Mouse (Mus musculus): ENCODE measurements at regions not wholly inside any gene's neighbourhood (a gene's known extent, or its start where the extent isn't known, plus 50 kb on each side); places are given as distances from the start of the nearest gene placed in this dataset.

DNA sequence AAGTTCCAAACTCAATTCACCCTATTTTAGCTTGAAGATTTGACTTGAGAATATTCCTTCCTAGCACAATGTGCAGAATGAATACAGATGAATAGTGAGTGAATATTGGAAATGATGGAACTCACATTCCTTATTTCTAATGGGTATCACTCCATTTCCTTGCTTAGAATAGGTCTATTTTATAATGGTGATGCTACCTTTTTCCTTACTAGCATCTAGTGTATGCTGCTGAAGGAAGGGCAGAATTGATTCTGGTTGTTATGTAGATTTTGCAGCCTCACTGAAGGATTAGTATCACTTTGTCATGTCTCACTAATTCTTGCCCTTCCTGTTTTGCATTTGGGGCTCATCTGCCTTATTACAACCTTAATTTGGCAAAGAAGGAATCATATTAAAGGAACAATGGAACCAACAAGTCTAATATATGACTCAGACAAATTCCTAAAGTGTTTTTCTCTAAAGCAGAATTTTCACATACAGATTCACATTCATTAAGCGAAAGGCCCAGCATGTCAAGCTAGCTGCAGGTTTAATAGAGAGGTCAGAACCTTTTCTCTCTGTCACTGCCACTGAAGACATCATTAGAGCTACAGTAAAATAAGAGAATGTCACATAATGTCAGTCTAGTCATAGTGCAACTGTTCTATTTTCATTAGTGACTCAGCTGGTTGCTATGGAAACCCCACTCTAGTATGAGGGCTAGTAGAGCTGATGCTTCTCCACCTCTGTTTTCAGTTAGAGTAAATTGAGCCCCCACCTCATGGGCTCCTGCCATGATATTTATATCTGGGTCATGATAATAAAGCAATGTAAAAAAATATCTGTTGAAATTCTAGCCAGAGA is 94.8 kb upstream of the Cast start:
- Histone ChIP-seq H3K36me3 (ENCODE audit: control insufficient read depth in 1 of 2, insufficient read depth in 2 of 2, low read length in 2 of 2) (no peaks in the 10 kb centered on the region), H3K79me2 (ENCODE audit: control insufficient read depth, insufficient read depth, low read length, poor library complexity) (no peaks in the 10 kb centered on the region), H3K4me3 (ENCODE audit: control insufficient read depth in 1 of 2, insufficient read depth in 1 of 2, low read depth in 2 of 2, low read length in 2 of 2) (no peak overlapping the region), H3K27ac (ENCODE audit: control insufficient read depth, low read depth, low read length) (no peak overlapping the region), H3K27me3 (ENCODE audit: control insufficient read depth in 1 of 2, insufficient read depth in 2 of 2, low read length in 2 of 2) (no peaks in the 10 kb centered on the region), H3K9ac (ENCODE audit: control insufficient read depth, low read depth, low read length, poor library complexity, severe bottlenecking) (no peak overlapping the region), H3K9me3 (replicated peaks; ENCODE audit: insufficient read depth, low read length) (no peaks in the 10 kb centered on the region), H3K4me1 (ENCODE audit: control insufficient read depth in 1 of 2, insufficient read depth in 2 of 2, low read length in 2 of 2) (no peaks in the 10 kb centered on the region)
- no peak for TF ChIP-seq TBP (IDR thresholded peaks at IDR 0.05; ENCODE audit: low read depth, low read length)
- no peak for DNase-seq (ENCODE audit: low read depth, low spot score)

GRCm38 (mm10) chr13:74889859-74890469 is 81.4 kb upstream of the Cast start:
- H3K36me3 ChIP-seq (ENCODE audit: control insufficient read depth in 1 of 2, insufficient read depth in 2 of 2, low read length in 2 of 2) = no peaks in the 10 kb centered on the region
- no peak for DNase-seq (ENCODE audit: low read depth, low spot score)
- no peak overlapping the region for H3K4me3 ChIP-seq (ENCODE audit: control insufficient read depth in 1 of 2, insufficient read depth in 1 of 2, low read depth in 2 of 2, low read length in 2 of 2)
- H3K9me3 ChIP-seq (replicated peaks; ENCODE audit: insufficient read depth, low read length) = no peaks in the 10 kb centered on the region
- H3K27me3 ChIP-seq (ENCODE audit: control insufficient read depth in 1 of 2, insufficient read depth in 2 of 2, low read length in 2 of 2) = 0 out of 4 replicates have a peak, but pooled peaks cover 0 to 2% of the 10 kb centered on the region in 2 experiments
- no peaks in the 10 kb centered on the region for H3K4me1 ChIP-seq (ENCODE audit: control insufficient read depth in 1 of 2, insufficient read depth in 2 of 2, low read length in 2 of 2)
- H3K9ac ChIP-seq (ENCODE audit: control insufficient read depth, low read depth, low read length, poor library complexity, severe bottlenecking) = no peak overlapping the region
- TF ChIP-seq MAX (IDR thresholded peaks at IDR 0.05; ENCODE audit: low read length) = no peak
- no peak for TF ChIP-seq GABPA (IDR thresholded peaks at IDR 0.05; ENCODE audit: low read depth, low read length)
- TF ChIP-seq MAFK (IDR thresholded peaks at IDR 0.05; ENCODE audit: borderline replicate concordance, low read depth, low read length) = no peak
- no peak for TF ChIP-seq E2F4 (IDR thresholded peaks at IDR 0.05; ENCODE audit: borderline replicate concordance, low read depth, low read length)
- TF ChIP-seq RAD21 (IDR thresholded peaks at IDR 0.05; ENCODE audit: low read depth, low read length) = no peak
- no peak for TF ChIP-seq ZC3H11A (IDR thresholded peaks at IDR 0.05; ENCODE audit: low read depth, low read length)
- TF ChIP-seq TAL1 (IDR thresholded peaks at IDR 0.05; ENCODE audit: low read length) = no peak
- no peak for TF ChIP-seq BHLHE40 (IDR thresholded peaks at IDR 0.05; ENCODE audit: borderline replicate concordance, low read depth, low read length)
- TF ChIP-seq ELF1 (IDR thresholded peaks at IDR 0.05; ENCODE audit: low read depth, low read length) = no peak
- TF ChIP-seq USF2 (IDR thresholded peaks at IDR 0.05; ENCODE audit: borderline replicate concordance in 1 of 2, insufficient read depth in 1 of 2, low read depth in 1 of 2, low read length in 2 of 2) = no peak
- TF ChIP-seq TBP (IDR thresholded peaks at IDR 0.05; ENCODE audit: low read depth, low read length) = no peak
- TF ChIP-seq EP300 (IDR thresholded peaks at IDR 0.05; ENCODE audit: low read depth in 1 of 2, low read length in 2 of 2) = no peak
- no peaks in the 10 kb centered on the region for H3K79me2 ChIP-seq (ENCODE audit: control insufficient read depth, insufficient read depth, low read length, poor library complexity)
- H3K27ac ChIP-seq (ENCODE audit: control insufficient read depth, low read depth, low read length) = no peak overlapping the region

DNA sequence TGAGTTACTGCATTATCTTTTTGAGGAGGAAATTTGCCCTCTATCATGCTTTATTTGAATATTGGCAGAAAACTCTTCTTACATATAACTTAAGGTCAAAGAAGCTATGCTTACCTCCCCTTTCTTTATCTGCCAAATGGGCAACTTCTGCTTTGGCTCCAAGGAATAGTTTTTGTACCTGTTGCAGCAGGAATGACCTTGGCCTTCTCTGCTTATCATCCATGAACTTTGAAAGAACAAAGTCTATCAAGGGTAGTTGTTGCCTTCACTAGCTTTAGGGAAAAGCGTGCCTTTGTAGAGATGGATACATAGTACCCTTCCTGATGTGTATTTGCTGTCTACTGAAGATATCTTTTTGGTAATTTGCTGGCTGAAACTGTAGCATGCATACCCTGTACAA is 59.1 kb upstream of the Cast start:
- H3K4me1 ChIP-seq (ENCODE audit: control insufficient read depth in 1 of 2, insufficient read depth in 2 of 2, low read length in 2 of 2) = no peaks in the 10 kb centered on the region
- H3K9ac ChIP-seq (ENCODE audit: control insufficient read depth, low read depth, low read length, poor library complexity, severe bottlenecking) = no peak overlapping the region
- H3K9me3 ChIP-seq (replicated peaks; ENCODE audit: insufficient read depth, low read length) = no peaks in the 10 kb centered on the region
- TF ChIP-seq ZMIZ1 (IDR thresholded peaks at IDR 0.05; ENCODE audit: low read depth, low read length) (no peak), SIN3A (IDR thresholded peaks at IDR 0.05; ENCODE audit: low read length) (no peak), ETS1 (IDR thresholded peaks at IDR 0.05; ENCODE audit: low read depth, low read length) (no peak), ZKSCAN1 (IDR thresholded peaks at IDR 0.05; ENCODE audit: low read depth, low read length) (no peak)
- no peak overlapping the region for H3K27ac ChIP-seq (ENCODE audit: control insufficient read depth, low read depth, low read length)
- no peak overlapping the region for H3K4me3 ChIP-seq (ENCODE audit: control insufficient read depth in 1 of 2, insufficient read depth in 1 of 2, low read depth in 2 of 2, low read length in 2 of 2)
- DNase-seq (ENCODE audit: low read depth, low spot score) = no peak
- H3K27me3 ChIP-seq (ENCODE audit: control insufficient read depth in 1 of 2, insufficient read depth in 2 of 2, low read length in 2 of 2) = peaks cover 1 to 2% of the 10 kb centered on the region in 2 experiments; a peak in 2 of 4 replicates
- H3K79me2 ChIP-seq (ENCODE audit: control insufficient read depth, insufficient read depth, low read length, poor library complexity) = no peaks in the 10 kb centered on the region
- H3K36me3 ChIP-seq (ENCODE audit: control insufficient read depth in 1 of 2, insufficient read depth in 2 of 2, low read length in 2 of 2) = no peaks in the 10 kb centered on the region
